Mouse (Mus musculus) cerebellum, adult 11-12 months (tissue): ENCODE results near the gene Gm3839.
"Not testable (repeated sequence)": the region's sequence is repeated elsewhere in the genome, so short reads cannot be mapped to it uniquely, and the experiment has no call there.

Experiments used
- DNase-seq: peaks from one replicate; pipeline ENCODE4 v3.0.0; 2022

Gene Gm3839

GRCm38 (mm10) chr14:11356626-11357025 lies at the start of gene Gm3839:
Gm3839 (minus strand) TSS chr14:11356726.
- not testable (repeated sequence) for DNase-seq

- no peak for DNase-seq
Observed at GRCm38 (mm10) chr14:11405661-11406060, 49.1 kb upstream of the Gm3839 start.

- no peak for DNase-seq
Observed at GRCm38 (mm10) chr14:11377846-11378245, 21.3 kb upstream of the Gm3839 start.

- DNase-seq = no peak
Observed at GRCm38 (mm10) chr14:11375225-11375624, 18.7 kb upstream of the Gm3839 start.

DNA sequence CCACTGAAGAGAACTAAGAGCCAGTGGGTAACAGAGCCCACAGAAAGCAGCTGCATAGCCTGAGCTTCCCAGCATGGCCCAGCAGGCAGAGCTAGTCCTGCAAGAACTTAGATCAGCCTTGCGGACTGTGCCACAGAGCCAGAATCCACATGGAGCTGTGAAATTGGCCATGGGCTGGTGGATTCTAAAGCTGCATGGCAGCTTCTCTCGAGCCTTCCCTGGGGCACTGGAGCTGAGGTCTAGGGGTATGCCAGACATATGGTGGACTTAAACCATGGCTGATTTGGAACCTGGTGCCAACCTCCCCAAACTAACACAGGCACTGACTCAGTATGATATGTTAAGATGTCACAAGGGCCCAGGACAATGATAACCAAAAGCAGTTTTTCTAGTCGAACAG lies 10.4 kb downstream of the Gm3839 start:
- DNase-seq = no peak

DNA sequence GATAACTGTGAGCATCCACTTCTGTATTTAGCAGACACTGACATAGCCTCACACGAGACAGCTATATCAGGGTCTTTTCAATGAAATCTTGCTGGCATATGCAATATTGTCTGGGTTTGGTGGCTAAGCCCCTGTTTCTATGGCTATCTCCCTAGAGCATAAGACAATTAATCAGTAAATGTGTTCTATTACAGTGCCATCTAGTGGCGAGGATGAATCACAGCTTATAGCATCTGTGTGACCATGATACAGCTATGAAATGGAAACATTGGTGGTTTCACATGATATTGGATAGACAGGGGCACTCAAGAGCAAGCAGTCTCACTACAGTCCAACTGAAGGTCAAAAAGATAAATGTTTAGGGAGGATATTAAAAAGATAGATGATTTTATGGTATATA lies 26.5 kb downstream of the Gm3839 start:
- DNase-seq = no peak

DNA sequence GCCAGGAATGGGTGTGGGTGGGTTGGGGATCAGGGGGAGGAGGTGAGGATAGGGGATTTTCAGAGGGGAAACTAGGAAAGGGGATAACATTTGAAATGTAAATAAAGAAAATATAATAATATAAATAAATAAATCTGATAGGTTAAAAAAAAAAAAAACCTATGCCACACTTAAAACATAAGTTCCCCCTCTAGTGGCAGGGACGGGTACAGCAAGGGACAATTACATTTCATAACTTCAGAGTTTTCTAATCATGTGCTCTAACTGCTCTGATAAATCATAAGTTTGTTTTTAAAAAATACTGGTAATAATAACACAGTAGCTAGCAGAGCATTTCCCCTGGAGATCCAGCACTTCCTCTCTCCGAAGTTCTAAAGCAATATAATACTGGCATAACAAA lies 49.4 kb downstream of the Gm3839 start:
- DNase-seq = no peak

GRCm38 (mm10) chr14:11287956-11288355 lies 68.6 kb downstream of the Gm3839 start:
- DNase-seq = not testable (repeated sequence)

DNA sequence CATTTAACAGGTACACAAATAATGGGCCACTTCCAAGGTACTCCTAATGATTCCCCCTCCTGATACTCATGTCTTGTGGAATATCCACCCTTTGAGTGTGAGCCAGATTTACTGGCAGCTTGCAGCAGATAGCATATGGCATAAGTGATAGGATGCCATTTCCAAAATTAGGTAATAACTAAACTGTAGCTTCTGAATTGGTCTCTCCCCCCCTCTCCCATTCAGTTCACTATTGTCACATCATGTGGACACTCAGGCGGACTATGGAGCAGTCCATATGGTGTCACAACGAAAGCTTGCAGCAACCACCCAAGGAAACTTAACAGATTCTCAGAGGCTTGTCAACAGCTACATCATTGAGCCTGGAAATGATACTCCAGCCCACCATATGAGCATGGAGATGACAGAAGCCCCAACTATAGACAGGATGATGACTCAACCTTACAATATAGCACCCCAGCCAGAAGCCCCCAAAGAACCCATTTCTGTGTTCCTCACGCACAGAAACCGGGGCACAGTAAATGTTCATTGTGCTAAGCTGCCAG lies 99.3 kb downstream of the Gm3839 start:
- DNase-seq = no peak

GRCm38 (mm10) chr14:11248053-11248452 lies 108.5 kb downstream of the Gm3839 start:
- DNase-seq = no peak

DNA sequence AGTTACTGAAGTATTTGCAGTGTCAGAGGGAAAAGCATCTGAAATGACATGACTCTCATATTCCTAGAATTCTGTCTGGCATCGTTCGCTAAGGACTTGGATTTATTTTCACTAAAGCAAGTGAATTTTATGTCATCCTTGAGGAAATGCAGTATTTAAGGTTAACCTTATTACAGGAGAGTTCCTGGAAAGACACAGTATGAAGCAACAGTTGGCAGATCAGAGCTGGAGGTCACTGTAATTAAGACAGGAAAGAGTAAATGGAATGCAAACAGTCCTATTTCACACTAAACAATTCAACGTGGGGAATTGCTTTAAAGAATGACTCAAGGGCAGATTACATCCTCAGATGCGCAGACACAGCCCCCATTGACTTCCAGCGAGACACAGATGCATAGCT lies 112.0 kb downstream of the Gm3839 start:
- DNase-seq = no peak

DNA sequence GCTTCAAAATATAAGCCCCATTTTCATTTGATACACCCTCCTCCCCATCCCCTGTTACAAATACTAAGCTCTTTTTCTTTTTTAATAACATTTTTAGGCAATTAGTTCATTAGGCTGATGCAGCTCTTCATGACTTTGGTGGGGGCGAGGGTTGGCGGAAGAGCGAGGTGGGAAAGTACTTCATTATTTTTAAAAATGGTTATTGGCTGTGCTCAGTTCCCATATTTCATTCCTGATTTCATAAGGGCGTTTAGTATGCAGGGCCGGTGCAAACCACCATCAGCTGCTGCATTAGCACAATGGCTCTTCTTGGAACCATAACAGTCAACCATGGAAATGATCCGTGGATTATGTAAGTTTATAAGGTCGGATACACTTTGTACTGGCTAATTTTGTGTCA lies 124.4 kb downstream of the Gm3839 start:
- DNase-seq = no peak
